Mouse (Mus musculus) midbrain, embryonic 11.5 days (tissue): Measurements from ENCODE around the gene Ptpro. TPM values are rescaled to one million over a fixed set of nuclear protein-coding genes. Genes with fewer than 3 reads are reported as not detected.

Source experiments
- polyA plus RNA-seq: library from polyadenylated mRNA; unstranded; fragments of >200 nt; fragmentation: Nextera tagmentation; extraction: Ambion mirVana; gene quantifications from 2 replicates; pipeline ENCODE4 v1.2.1, GENCODE M21; 2014

Ptpro gene
- polyA plus RNA-seq, 1 experiment from 2014 or later, result 17.5 TPM

Other genes starting within 250 kb of the Ptpro start
- 1.00 and 1.0 TPM in 2 replicates for gene Rerg, start 81.8 kb upstream of the Ptpro start, polyA plus RNA-seq